Mouse (Mus musculus) liver, postnatal 0 days (tissue): ENCODE results near the gene Mllt6.

ENCODE experiments used
- CTCF ChIP-seq: sonication (generic); IDR thresholded peaks from 2 replicates; pipeline ENCODE4 v1.5.1; 2016; ENCODE audit warnings: antibody characterized with exemption, low read depth
- EP300 ChIP-seq: IDR thresholded peaks from 2 replicates; pipeline ENCODE4 v1.6.1; 2016; ENCODE audit warnings: antibody characterized with exemption, low read depth, mild to moderate bottlenecking

DNA sequence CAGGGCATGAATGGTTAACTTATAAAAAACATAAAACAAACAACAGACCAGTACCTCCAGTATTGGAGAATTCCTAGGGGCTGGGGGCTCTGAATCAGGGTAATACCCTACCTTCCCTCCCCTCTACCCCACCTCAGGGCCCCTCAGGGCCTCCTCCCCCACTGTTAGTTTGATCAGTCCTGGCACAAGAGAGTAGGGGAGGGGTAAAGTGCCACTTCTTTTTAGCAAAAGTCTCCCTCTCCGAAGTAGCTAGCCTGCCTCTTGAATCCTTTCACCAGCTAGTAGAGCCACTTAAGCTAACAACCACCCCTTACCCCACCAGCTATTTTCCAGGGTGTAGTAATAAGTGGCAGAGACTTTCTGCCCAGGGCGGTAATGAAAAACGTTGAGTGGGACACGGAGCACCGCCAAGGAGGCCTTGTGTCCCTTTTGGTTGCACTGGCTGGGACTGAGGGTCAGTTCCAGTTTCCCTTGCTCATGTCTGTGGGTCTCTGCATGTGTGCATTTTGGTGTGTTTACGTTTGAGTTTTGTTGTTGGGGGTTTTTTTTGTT is 19.4 kb downstream of the Mllt6 start:
- TF ChIP-seq CTCF (no peak), EP300 (no peak)
